8 mouse cellular contexts compared by ENCODE assay signal in genomic region chr12:117843302-117844074, GRCm38 (mm10). TPM values are rescaled to one million over a fixed set of nuclear protein-coding genes. Genes with fewer than 3 reads are reported as not detected.
DNase-seq lines count a peak whose midpoint lies in the region; ATAC-seq and TF ChIP-seq lines count a peak whose summit lies in the region.

No protein-coding gene starts in this region.

- no peak for TF ChIP-seq CTCF in cerebellum, adult 2 months (IDR thresholded peaks at IDR 0.05; ENCODE audit: borderline replicate concordance, insufficient read depth, low read depth, low read length)
- no peak for TF ChIP-seq CTCF in forebrain, postnatal 0 days (IDR thresholded peaks at IDR 0.05; ENCODE audit: low read depth)

- H3K9me3 ChIP-seq in forebrain, postnatal 0 days (ENCODE audit: low read length): no peaks in the 10 kb centered on the region
- H3K9me3 ChIP-seq in hindbrain, embryonic 14.5 days (ENCODE audit: control insufficient read depth, low read length): no peaks in the 10 kb centered on the region

- peak overlapping the region; percentile 63 for H3K4me3 ChIP-seq in cerebellum, adult 2 months (replicated peaks; ENCODE audit: insufficient read depth, low read depth, low read length)
- H3K4me3 ChIP-seq in forebrain, postnatal 0 days (ENCODE audit: low read depth, low read length): peak overlapping the region; percentile 72
- peak overlapping the region; percentile 61 for H3K4me3 ChIP-seq in hindbrain, embryonic 14.5 days (replicated peaks; ENCODE audit: low read length)

- no peak overlapping the region for H3K27ac ChIP-seq in cerebellum, adult 2 months (ENCODE audit: insufficient read depth, low read length)
- H3K27ac ChIP-seq in forebrain, postnatal 0 days (ENCODE audit: low read depth, low read length): peak overlapping the region; percentile 29; the same call in 1 of the 2 replicates
- H3K27ac ChIP-seq in hindbrain, embryonic 14.5 days: no peak overlapping the region

- H3K9ac ChIP-seq in forebrain, postnatal 0 days: peak overlapping the region; percentile 79
- H3K9ac ChIP-seq in hindbrain, embryonic 14.5 days: peak overlapping the region; percentile 77

- peak; percentile 83 for DNase-seq in NIH3T3 (ENCODE audit: low read depth)
- peak; percentile 58 to 60 for DNase-seq in cerebellum, adult 2 months
- peak; percentile 78 for DNase-seq in forebrain, postnatal 0 days
- peak; percentile 73 for DNase-seq in hindbrain, embryonic 14.5 days (ENCODE audit: low spot score)
- DNase-seq in left cerebral cortex, adult 11 months (ENCODE audit: low spot score): peak; percentile 29
- peak; percentile 45 for DNase-seq in lung, postnatal 36 days
- DNase-seq in retina, embryonic 14.5 days (ENCODE audit: low spot score): peak; percentile 78
- peak; percentile 71 to 74 for DNase-seq in thymus, postnatal 36 days

- peak; percentile 98 for ATAC-seq in forebrain, postnatal 0 days
- peak; percentile 96 for ATAC-seq in hindbrain, embryonic 14.5 days (ENCODE audit: low FRiP score)

- no peaks in the 10 kb centered on the region for H3K4me1 ChIP-seq in cerebellum, adult 2 months (ENCODE audit: control insufficient read depth, insufficient read depth, low read length)
- H3K4me1 ChIP-seq in forebrain, postnatal 0 days (ENCODE audit: insufficient read depth): peaks cover 3% of the 10 kb centered on the region; the same call in 1 of the 2 replicates
- no peaks in the 10 kb centered on the region for H3K4me1 ChIP-seq in hindbrain, embryonic 14.5 days (replicated peaks; ENCODE audit: control insufficient read depth, insufficient read depth, low read length)

- no peaks in the 10 kb centered on the region for H3K36me3 ChIP-seq in forebrain, postnatal 0 days (ENCODE audit: insufficient read depth)
- H3K36me3 ChIP-seq in hindbrain, embryonic 14.5 days (replicated peaks; ENCODE audit: control insufficient read depth, insufficient read depth): no peaks in the 10 kb centered on the region

- H3K4me2 ChIP-seq in forebrain, postnatal 0 days (ENCODE audit: low read depth): peak overlapping the region; percentile 98
- H3K4me2 ChIP-seq in hindbrain, embryonic 14.5 days (replicated peaks): peak overlapping the region; percentile 99

- H3K27me3 ChIP-seq in cerebellum, adult 2 months (ENCODE audit: control insufficient read depth, insufficient read depth, low read length): no peaks in the 10 kb centered on the region; the same call in 1 of the 2 replicates
- H3K27me3 ChIP-seq in forebrain, postnatal 0 days (ENCODE audit: insufficient read depth, low read length): no peaks in the 10 kb centered on the region
- H3K27me3 ChIP-seq in hindbrain, embryonic 14.5 days (ENCODE audit: control insufficient read depth, insufficient read depth, low read length): peaks cover 9% of the 10 kb centered on the region

- WGBS in cerebellum, adult 2 months: under 1% methylated on average over 72 of the region's 75 CpGs
- under 1% methylated on average over 73 of the region's 75 CpGs for WGBS in forebrain, postnatal 0 days
- under 1% methylated on average over 51 of the region's 75 CpGs for WGBS in hindbrain, embryonic 14.5 days

- TF ChIP-seq POLR2A in cerebellum, adult 2 months (IDR thresholded peaks at IDR 0.05; ENCODE audit: borderline replicate concordance, insufficient read depth, low read length): no peak

RNA-seq across cellular contexts. Expression of gene Cdca7l, which starts 39.4 kb away (rescaled TPM):
- 1.0 and 1.1 TPM in 2 replicates for polyA plus RNA-seq in cerebellum, adult 2 months (2012; rRNA removed)
- 2.1 and 4.7 TPM in 2 replicates for total RNA-seq in forebrain, postnatal 0 days (2014; rRNA removed)
- polyA plus RNA-seq in forebrain, postnatal 0 days (2015; fragmentation: Nextera tagmentation; extraction: Ambion mirVana): 2.7 and 4.2 TPM in 2 replicates
- 4.9 and 5.8 TPM in 2 replicates for polyA plus RNA-seq in hindbrain, embryonic 14.5 days (2014; fragmentation: Nextera tagmentation; extraction: Ambion mirVana)

Comparison
In these comparisons a context has a peak if more than half of its experiments do, and no peak if none do; other contexts are left out.
1. DNase-seq: peak in every context shown above with its lines; median percentile 83 in NIH3T3; 78 in forebrain, postnatal 0 days; 78 in retina, embryonic 14.5 days; 73 in hindbrain, embryonic 14.5 days; 72 in thymus, postnatal 36 days; 59 in cerebellum, adult 2 months; 45 in lung, postnatal 36 days; 29 in left cerebral cortex, adult 11 months.